Mouse (Mus musculus) CH12F3 (cell line): Measurements from ENCODE around the gene Hnrnph1.

Experiments used
- in situ Hi-C: fragments of 300-500 bp; cut with MboI; formaldehyde crosslinking; loops from 2 replicates; pipeline ENCODE4 v1.14.3; 2020; ENCODE audit warnings: low sequenced_read_pairs

Gene Hnrnph1

DNA sequence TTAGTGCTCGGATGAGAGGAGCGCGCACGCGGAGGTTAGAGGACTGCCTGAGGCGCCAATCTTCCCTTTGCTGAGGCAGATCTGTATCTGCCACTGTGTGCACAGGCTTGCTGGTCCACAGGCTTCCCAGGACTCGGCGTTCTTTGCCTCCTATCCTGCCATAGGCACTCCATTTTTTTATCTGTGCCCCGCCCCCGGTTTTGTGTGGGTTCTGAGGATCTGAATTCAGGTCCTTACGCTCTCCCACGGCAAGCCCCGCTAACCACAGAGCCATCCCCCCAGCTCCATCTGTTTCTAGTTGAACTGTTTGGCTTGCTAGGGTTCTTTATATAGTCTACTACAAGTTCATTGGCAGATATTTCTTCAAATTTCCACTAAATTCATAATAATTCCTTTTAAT lies 22.0 kb downstream of the Hnrnph1 start:
- in situ Hi-C loops = no loop called here

DNA sequence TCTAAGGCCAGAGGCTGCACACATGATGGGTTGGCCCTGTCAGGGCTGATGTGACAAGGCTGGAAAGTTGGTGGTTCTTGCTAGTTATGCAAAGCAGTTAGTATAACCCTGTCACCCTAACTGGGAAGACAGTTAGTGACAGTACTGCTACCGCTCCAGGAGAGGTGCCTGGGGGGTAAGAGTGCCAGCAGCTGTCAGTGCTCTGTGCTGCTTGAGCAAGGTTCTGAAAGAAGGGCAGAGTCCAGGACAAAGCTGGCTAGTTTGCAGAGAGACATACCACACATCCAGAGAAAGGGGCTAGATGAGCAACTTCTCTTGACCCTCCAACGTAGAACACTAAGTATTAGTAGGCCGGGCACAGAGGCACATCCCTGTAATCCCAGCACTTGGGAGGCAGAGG lies 25.7 kb downstream of the Hnrnph1 start:
- in situ Hi-C loops = no loop called here

DNA sequence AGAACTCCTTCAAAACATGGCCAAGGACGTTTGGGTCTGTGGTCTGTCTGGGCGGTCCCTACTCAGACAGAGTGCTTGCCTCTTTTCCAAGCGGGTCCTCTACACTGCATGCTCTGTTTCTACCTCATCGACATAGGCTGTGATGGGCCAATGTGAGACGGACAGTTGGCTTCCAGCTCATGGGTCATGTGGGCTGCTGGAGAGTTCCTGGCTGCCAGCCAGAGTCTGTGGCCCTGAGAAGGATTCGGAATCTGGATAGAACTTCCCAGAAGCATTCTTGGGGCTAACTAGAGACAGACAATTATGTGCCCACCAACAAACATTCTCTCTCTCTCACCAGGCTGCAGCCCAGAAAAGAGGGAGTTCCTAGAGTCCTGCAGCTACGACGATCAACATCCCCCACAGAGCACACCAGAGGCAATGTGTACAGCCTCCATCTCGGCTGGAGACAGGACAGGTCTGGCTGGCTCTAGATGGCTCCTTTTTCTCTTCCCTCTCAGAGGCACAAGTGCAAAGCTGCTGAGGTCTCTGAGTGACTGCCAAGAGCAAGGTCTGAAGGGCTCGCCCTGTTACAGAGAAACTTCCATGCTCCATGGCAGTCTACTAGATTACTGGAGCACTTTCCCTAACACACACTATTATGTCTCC lies 26.7 kb downstream of the Hnrnph1 start:
- in situ Hi-C loops = no loop called here

DNA sequence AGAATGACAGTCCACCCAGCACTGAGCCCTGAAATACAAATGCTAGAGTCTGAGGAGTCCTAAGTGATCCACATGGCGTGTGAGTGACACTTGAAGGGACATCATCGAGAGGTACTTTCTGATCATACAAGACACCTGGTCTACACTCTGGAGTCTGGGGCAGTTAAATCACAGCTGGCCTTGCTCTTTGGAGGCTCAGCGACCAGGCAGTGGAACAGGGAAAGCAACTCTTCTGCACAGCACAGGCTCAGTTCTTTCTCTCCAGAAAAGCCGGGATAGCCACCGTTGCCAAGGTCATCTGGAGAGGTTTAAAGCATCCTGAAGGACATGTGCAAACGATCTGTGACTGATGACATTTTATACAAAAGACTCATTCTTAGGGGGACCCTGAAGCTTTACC lies 30.4 kb downstream of the Hnrnph1 start:
- in situ Hi-C loops = no loop called here

DNA sequence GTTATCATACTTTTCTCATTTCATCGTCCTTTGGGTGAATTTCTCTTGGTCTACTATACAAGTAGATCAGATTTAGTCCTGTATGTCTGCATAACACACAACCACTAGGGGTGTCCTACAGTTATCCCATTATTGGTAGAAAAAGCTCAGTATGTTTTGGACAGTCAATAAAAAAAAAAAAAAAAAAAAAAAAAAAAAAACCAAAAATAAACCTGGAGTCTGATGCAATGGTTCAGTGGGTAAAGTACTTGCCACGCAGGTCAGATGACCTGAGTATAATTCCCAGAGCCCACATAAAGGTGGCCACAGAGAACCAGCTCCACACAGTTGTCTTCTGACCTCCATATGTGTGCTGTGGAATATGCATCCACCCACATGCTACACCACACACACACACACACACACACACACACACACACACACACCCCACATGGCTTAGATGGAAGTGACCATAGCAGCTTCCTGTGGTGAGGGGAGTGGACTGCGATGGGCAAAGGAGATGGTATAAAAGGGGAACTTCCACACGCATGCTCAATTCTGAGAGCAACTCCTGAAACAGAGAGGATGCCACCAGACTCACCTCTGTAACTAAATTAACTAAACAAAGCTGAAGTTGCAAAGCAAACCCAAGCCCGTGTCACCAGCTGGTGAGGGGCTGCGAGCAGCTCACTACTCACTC lies 38.9 kb downstream of the Hnrnph1 start:
- in situ Hi-C loops = no loop called here

DNA sequence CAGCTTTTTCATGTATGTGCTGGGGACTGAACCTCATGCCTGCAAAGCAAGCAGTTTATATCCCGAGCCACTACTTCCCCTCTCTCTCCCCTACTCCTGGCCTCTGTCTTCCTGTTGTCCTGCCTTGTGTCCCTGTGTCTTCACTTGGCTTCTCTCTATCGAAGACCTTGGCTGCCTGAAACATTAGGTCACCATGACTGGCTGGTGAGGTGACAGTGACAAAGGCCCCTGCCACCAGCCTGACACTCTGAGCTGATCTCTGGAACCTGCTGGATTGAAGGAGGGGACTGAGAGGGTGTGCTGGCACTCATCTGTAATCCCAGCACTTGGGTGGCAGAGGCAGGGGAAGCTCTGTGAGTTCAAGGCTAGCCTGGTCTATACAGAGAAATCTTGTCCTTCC lies 41.1 kb downstream of the Hnrnph1 start:
- in situ Hi-C loops = no loop called here

DNA sequence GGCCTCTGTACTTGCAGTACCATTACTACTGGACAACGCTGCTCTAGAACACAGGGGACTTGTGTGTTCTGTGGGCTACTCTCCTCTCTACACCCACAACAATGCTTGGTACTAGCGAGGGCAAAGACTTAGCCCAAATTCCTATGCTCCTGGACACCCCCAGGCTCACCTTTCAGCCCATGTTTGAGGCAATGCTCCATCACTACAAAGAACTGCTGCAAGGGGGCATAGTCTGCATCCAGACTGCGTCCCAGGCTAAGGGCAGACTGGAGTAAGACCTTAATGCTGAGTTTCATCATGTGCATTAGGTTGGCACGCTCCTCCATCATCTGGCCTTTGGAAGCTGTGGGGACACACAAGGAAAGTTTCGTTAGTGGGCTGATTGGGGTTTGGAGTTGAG lies 44.7 kb downstream of the Hnrnph1 start:
- in situ Hi-C loops = no loop called here

DNA sequence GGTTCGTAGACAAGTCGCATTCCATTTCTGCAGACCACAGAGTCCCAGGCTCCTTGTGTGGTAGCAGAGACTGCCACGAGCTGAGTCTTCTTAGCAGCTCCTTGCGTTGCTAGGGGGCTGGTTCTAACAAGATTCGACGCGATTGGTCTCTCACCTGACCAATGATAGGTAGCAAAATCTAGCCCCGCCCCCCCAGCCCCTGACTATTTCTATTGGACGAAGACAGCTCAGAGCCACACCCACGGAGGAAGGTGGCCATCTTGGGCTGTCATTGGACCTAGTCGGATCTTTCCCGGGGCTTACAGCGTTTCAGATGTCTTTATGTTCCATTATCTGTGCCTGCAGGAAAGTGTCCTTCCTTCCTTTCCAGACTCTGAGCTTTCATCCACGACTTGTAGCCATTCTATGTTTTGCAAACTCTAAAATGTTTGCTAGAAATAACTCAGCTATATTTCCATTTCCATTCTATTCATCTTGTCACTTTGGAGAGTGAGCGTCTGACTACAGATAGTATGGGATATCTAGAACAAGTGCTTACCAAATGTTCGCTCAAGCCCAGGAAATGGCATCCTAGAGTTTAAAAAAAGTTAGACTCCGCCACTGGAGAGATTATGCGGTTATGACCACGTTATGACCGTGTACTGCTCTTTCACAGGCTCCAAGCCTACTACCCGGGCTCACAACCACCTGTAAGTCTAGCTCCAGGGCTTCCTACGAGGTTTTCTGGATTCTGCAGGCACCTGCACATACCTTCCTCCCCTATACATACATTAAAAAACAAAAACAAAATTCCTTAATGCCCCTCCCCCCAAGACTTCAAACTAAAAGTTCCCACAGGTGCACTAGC lies 45.4 kb downstream of the Hnrnph1 start:
- in situ Hi-C loops = no loop called here

DNA sequence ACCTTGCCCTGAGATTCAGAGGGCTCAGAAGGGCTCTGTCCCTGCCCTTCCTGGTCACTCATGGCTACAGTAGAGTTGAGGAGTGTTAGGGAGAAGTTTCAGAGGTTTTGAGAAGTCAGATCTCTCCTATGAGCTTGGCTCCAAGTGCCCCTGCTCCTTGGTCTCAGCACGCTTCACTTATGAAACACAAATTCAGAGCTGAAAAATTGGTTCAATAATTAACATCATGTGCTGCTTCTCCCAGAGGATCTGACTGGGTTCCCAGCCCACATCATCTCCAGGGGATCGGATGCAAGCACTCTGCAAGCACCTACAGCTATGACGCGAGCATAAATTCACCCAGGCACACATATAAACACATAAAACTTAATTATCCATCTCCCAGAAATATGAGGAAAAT lies 49.3 kb downstream of the Hnrnph1 start:
- in situ Hi-C loops = no loop called here

DNA sequence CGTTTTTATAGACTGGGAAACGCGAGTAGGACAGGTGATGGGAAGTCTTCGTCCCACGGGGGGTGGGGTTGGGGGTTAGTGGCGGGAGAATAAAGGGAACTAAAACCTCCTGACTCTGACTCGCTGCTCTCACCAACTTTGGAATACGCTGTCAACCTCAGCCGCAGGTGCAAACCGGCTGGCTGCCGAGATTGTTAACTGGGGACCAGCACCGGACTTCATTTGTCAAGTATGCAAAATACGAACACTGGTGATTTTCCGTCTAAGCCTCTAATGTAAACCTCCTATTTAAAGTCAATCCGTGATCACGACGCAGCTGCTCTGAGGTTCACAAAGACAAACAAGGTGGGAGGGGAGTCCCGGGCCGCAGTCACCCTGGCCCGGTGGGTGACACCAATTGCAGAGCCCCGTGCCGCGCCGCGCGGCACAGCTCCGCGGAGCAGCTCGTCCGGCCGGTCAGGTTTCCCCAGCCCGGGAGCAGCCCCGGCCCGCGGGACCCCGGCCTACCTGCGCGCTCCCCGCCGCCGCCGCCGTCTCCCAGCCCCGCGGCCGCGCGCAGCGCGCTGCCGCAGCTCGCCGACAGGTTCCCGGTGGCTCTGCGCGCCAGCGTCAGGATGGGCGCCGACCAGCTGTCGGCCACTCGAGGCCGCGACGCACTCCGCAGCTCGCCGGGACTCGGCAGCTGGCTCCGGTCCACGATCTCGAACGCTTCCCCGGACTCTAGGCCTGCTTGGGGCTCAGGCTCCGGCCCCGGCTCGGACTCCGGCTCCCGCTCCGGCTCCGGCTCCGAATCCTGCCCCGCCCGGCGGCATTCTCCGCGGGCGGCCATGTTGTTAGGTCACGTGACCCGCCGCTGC lies 53.7 kb downstream of the Hnrnph1 start, which contains the start of gene Rufy1:
Gene Rufy1 (minus strand): TSS at position 849 of the 857 bp plus-strand sequence.
- in situ Hi-C loops = no loop called here

DNA sequence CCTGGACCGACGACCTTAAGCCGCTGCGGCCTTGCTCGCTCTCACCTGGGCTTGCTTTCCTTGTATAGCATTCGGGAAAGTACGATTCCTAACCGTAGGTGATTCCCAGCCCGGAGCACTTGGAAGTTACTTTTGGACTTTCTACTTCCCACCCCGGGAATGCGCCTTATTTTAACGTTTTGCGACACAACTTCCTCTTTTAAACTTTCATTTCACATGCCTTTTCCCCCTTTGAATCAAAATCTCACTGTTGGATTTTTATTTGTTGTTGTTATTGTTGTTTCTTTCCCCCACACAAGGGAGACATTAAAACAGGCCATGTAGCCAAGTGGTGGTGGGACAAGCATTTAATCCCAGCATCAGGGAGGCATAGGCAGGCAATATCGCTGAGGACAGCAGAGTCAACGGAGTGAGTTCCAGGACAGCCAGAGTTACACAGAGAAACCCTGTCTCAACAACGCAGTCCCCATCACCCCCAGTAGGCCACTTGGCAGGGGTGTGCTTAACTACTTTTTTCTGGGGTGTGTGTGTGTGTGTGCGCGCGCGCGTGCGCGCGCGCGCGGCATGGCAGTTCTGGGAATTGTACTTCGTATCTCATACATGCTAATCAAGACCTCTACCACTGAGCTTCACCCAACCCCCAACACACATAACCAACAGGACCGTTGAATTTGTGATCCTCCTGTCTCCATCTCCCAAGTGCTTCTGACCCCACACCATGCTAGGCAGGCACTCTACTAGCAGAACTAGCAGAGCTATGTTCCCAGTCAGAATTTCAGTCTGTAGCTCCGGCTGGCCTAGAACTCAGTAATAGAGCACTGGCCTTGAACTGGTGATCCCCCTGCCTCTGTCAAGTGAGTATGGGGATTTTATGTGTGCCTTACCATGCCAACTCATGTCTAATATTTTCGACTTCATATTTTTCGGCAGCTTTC lies 54.6 kb downstream of the Hnrnph1 start:
- in situ Hi-C loops = no loop called here

DNA sequence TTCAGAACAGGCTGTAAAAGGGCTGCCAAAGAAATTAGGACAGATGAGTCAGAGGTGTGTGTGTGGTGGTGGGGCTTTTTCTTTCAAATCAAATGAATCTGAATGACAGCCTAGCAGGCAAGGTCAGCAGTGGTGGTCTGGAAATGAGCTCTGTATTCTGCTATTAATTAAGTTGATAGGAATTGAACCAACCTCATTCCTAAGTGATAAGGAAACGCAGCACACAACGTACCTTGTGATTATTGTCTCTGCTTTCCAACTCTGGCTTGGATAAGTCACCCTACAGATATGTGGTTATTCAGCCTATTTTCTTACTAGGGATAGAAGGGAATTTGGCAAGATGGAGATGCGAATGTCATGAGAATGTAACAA lies 55.3 kb downstream of the Hnrnph1 start:
- in situ Hi-C loops = no loop called here

DNA sequence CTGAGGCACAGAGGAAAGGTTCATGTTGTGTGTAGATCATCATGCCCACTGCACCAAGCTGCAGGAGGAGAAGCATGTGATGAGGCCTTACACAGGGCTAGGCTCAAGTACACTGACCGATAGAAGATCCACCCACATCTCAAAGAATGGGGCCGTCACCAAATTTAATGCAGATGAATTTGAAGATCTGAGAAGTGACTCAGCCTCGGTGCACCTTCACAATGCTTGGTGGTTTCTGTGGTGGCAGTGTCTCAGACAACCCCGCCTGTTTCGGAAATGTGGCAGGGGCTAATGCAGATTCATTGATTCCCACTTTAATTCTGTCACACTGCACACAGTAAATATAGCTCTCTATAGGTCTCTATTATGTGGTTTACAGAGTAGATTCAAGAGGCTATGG lies 56.1 kb downstream of the Hnrnph1 start:
- in situ Hi-C loops = no loop called here
